Mouse (Mus musculus) lung, postnatal 0 days (tissue): ENCODE results near the gene Rph3a. TPM values are rescaled to one million over a fixed set of nuclear protein-coding genes. Genes with fewer than 3 reads are reported as not detected.
"Not testable (repeated sequence)": the region's sequence is repeated elsewhere in the genome, so short reads cannot be mapped to it uniquely, and the experiment has no call there.

ENCODE experiments used
- ATAC-seq: fragments of 200-750 bp; cut with Nextera tagmentation; 2 replicates; pipeline ENCODE4 v1.8.0; 2017; ENCODE audit warnings: moderate library complexity
- DNase-seq: peaks from one replicate; pipeline ENCODE4 v3.0.0-alpha.2; 2016; ENCODE audit warnings: low spot score
- H3K27ac ChIP-seq: fragments of 300-500 bp; sonication (generic); 2 replicates; pipeline ENCODE4 v1.5.1; 2014; ENCODE audit warnings: antibody characterized with exemption, mild to moderate bottlenecking, low read length, mixed read lengths
- H3K27me3 ChIP-seq: fragments of 300-500 bp; sonication (generic); replicated peaks from 2 replicates; pipeline ENCODE4 v1.6.1; 2014; ENCODE audit warnings: low read length, mixed read lengths; ENCODE audit not compliant: insufficient read depth
- H3K36me3 ChIP-seq: fragments of 300-500 bp; sonication (generic); 2 replicates; pipeline ENCODE4 v1.6.1; 2014; ENCODE audit warnings: low read length, mixed read lengths; ENCODE audit not compliant: insufficient read depth
- H3K4me1 ChIP-seq: fragments of 300-500 bp; sonication (generic); 2 replicates; pipeline ENCODE4 v1.6.1; 2014; ENCODE audit warnings: antibody characterized with exemption, low read depth, low read length, mixed read lengths; ENCODE audit not compliant: insufficient read depth
- H3K4me2 ChIP-seq: fragments of 300-500 bp; sonication (generic); replicated peaks from 2 replicates; pipeline ENCODE4 v1.6.1; 2014; ENCODE audit warnings: low read depth, mild to moderate bottlenecking, low read length, moderate library complexity, mixed read lengths
- H3K4me3 ChIP-seq: fragments of 300-500 bp; sonication (generic); 2 replicates; pipeline ENCODE4 v1.5.1; 2014; ENCODE audit warnings: low read depth, low read length
- H3K9ac ChIP-seq: fragments of 300-500 bp; sonication (generic); replicated peaks from 2 replicates; pipeline ENCODE4 v1.6.1; 2014; ENCODE audit warnings: low read depth, mild to moderate bottlenecking
- H3K9me3 ChIP-seq: fragments of 300-500 bp; sonication (generic); 2 replicates; pipeline ENCODE4 v1.6.1; 2016; ENCODE audit warnings: low read length, mixed read lengths
- CTCF ChIP-seq: IDR thresholded peaks from 2 replicates; pipeline ENCODE4 v1.5.1; 2016; ENCODE audit warnings: antibody characterized with exemption, mild to moderate bottlenecking
- EP300 ChIP-seq: IDR thresholded peaks from 2 replicates; pipeline ENCODE4 v1.6.1; 2016; ENCODE audit warnings: antibody characterized with exemption, mild to moderate bottlenecking, control low read depth
- WGBS: fragments of 180-500 bp; shearing (Covaris S2); extraction: QIAGEN DNeasy Blood & Tissue Kit; methylation state at CpG from one replicate; pipeline ENCODE4 v1.1.7; 2014; 5-methylcytosine and 5-hydroxymethylcytosine counted together
- polyA plus RNA-seq: library from polyadenylated mRNA; unstranded; fragments of >200 nt; fragmentation: Nextera tagmentation; extraction: Ambion mirVana; gene quantifications from 2 replicates; pipeline ENCODE4 v1.2.1, GENCODE M21; 2015

Rph3a gene
- polyA plus RNA-seq, 1 experiment from 2014 or later: not detected

- Histone ChIP-seq H3K9ac (no peak overlapping the region), H3K27ac (no peak overlapping the region), H3K36me3 (no peaks in the 10 kb centered on the region), H3K27me3 (no peaks in the 10 kb centered on the region), H3K4me2 (no peak overlapping the region), H3K4me1 (no peaks in the 10 kb centered on the region), H3K4me3 (no peak overlapping the region), H3K9me3 (no peaks in the 10 kb centered on the region)
- 15% methylated on average over 5 of the region's 5 CpGs for WGBS
- no peak for DNase-seq
- no peak for ATAC-seq
- TF ChIP-seq EP300 (no peak), CTCF (peak; percentile 62)
Measured at GRCm38 (mm10) chr5:120953974-120954373, 55.9 kb downstream of the Rph3a start.

DNA sequence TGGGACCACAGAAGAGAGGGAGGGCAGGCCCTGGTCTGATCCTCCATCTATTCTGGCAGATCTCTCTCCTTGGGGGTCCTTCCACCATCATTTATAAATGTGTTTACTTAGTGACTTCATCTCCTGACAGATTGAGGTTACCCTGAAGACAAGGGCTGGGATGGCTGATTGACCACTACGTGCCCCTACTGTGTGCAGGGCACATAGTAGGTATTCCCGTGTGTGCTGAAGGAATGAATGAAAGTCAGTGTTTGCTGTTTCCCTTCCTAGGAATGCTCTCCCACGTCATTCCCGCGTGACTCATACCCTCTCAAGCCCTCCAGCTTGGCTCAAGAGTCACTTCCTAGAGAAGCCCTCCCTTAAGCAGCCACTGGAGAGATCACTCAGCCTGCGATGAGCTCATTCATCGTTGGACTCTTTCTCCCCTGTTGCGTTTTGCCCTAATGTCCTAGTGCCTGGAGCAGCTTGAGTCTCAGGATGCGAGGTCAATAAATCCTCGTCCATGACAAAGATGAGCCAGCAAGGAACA, 57.6 kb downstream of the Rph3a start:
- WGBS: 44% methylated on average over 10 of the region's 10 CpGs
- H3K27ac ChIP-seq: no peak overlapping the region
- peak; percentile 8 for DNase-seq
- H3K4me1 ChIP-seq: no peaks in the 10 kb centered on the region
- H3K36me3 ChIP-seq: no peaks in the 10 kb centered on the region
- ATAC-seq: no peak
- TF ChIP-seq CTCF (no peak), EP300 (no peak)
- H3K27me3 ChIP-seq: no peaks in the 10 kb centered on the region
- H3K9ac ChIP-seq: no peak overlapping the region
- H3K4me3 ChIP-seq: no peak overlapping the region
- no peak overlapping the region for H3K4me2 ChIP-seq
- no peaks in the 10 kb centered on the region for H3K9me3 ChIP-seq

DNA sequence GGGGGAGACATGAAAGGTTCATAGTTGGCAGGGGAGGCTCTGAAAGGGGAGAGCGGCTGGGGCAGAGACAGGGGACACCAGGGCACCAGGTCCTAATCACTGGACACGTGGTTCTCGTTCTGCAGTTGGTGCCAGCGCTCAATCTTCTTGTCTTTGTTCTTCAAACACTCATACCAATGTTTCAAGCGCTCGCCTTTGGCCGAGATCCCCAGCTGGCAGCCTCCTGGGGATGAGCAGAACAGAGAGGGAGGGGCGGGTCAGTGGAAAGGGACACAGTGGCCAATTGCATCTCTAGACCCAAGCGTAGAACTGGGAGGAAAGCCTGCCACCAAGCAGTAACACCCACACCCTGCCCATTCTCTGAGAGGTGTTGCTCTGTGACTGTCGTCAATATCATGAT, 67.8 kb downstream of the Rph3a start:
- Histone ChIP-seq H3K4me1 (no peaks in the 10 kb centered on the region), H3K4me3 (no peak overlapping the region), H3K9me3 (no peaks in the 10 kb centered on the region), H3K36me3 (no peaks in the 10 kb centered on the region), H3K4me2 (no peak overlapping the region), H3K27me3 (no peaks in the 10 kb centered on the region), H3K9ac (no peak overlapping the region), H3K27ac (no peak overlapping the region)
- WGBS: 54% methylated on average over 10 of the region's 10 CpGs
- DNase-seq (no peak), ATAC-seq (no peak)
- TF ChIP-seq CTCF: no peak
- no peak for TF ChIP-seq EP300

- Histone ChIP-seq H3K36me3 (no peaks in the 10 kb centered on the region), H3K9me3 (no peaks in the 10 kb centered on the region), H3K4me2 (no peak overlapping the region), H3K4me1 (no peaks in the 10 kb centered on the region), H3K27ac (no peak overlapping the region), H3K4me3 (no peak overlapping the region), H3K9ac (no peak overlapping the region), H3K27me3 (no peaks in the 10 kb centered on the region)
- no peak for TF ChIP-seq CTCF
- TF ChIP-seq EP300: no peak
- 35% methylated on average over 8 of the region's 8 CpGs for WGBS
- DNase-seq (no peak), ATAC-seq (no peak)
Measured at GRCm38 (mm10) chr5:120938586-120938985, 71.3 kb downstream of the Rph3a start.

GRCm38 (mm10) chr5:120937841-120938240, 72.1 kb downstream of the Rph3a start:
- H3K9me3 ChIP-seq: no peaks in the 10 kb centered on the region
- no peak overlapping the region for H3K9ac ChIP-seq
- H3K4me1 ChIP-seq: no peaks in the 10 kb centered on the region
- 66% methylated on average over 4 of the region's 4 CpGs for WGBS
- DNase-seq (no peak), ATAC-seq (no peak)
- no peak overlapping the region for H3K4me3 ChIP-seq
- no peak overlapping the region for H3K27ac ChIP-seq
- no peak overlapping the region for H3K4me2 ChIP-seq
- no peaks in the 10 kb centered on the region for H3K27me3 ChIP-seq
- TF ChIP-seq EP300: no peak
- no peak for TF ChIP-seq CTCF
- H3K36me3 ChIP-seq: no peaks in the 10 kb centered on the region

DNA sequence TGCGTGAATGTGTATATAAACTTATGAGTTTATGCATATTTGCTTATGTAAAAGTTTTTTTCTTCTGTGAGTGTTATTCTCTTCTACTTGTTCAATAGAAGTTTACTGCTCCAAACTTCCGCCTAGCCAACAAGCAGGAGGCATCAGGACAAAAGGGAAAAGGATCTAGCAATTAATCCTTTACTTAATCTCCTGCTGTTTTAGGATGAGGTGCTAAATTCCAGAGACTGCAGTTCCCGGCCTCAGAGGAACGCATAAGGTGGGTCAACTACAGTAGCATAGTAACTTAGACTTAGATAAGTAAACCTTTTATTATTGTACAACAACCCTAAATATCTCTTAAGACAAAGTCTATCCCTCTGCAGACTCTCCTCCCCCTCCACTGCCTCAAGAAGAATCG, 75.9 kb downstream of the Rph3a start:
- ATAC-seq: no peak
- H3K4me3 ChIP-seq: no peak overlapping the region
- no peak overlapping the region for H3K27ac ChIP-seq
- no peaks in the 10 kb centered on the region for H3K4me1 ChIP-seq
- no peaks in the 10 kb centered on the region for H3K27me3 ChIP-seq
- no peak for DNase-seq
- H3K9ac ChIP-seq: no peak overlapping the region
- H3K36me3 ChIP-seq: no peaks in the 10 kb centered on the region
- no peaks in the 10 kb centered on the region for H3K9me3 ChIP-seq
- TF ChIP-seq CTCF (no peak), EP300 (no peak)
- 23% methylated on average over 5 of the region's 5 CpGs for WGBS
- no peak overlapping the region for H3K4me2 ChIP-seq

GRCm38 (mm10) chr5:120927036-120927435, 82.9 kb downstream of the Rph3a start:
- no peaks in the 10 kb centered on the region for H3K4me1 ChIP-seq
- H3K27ac ChIP-seq: no peak overlapping the region
- ATAC-seq (no peak), DNase-seq (no peak)
- H3K9ac ChIP-seq: no peak overlapping the region
- H3K9me3 ChIP-seq: no peaks in the 10 kb centered on the region
- H3K27me3 ChIP-seq: no peaks in the 10 kb centered on the region
- no peaks in the 10 kb centered on the region for H3K36me3 ChIP-seq
- H3K4me3 ChIP-seq: no peak overlapping the region
- TF ChIP-seq EP300 (no peak), CTCF (peak; percentile 39)
- H3K4me2 ChIP-seq: no peak overlapping the region
- 0% methylated on average over 1 of the region's 1 CpGs for WGBS

- not testable (repeated sequence) for H3K9ac ChIP-seq, H3K27me3 ChIP-seq, DNase-seq, H3K9me3 ChIP-seq, H3K4me2 ChIP-seq, H3K27ac ChIP-seq, ATAC-seq, H3K4me3 ChIP-seq, H3K36me3 ChIP-seq, H3K4me1 ChIP-seq
- WGBS: 56% methylated on average over 2 of the region's 2 CpGs
Measured at GRCm38 (mm10) chr5:120926311-120926710, 83.6 kb downstream of the Rph3a start.

DNA sequence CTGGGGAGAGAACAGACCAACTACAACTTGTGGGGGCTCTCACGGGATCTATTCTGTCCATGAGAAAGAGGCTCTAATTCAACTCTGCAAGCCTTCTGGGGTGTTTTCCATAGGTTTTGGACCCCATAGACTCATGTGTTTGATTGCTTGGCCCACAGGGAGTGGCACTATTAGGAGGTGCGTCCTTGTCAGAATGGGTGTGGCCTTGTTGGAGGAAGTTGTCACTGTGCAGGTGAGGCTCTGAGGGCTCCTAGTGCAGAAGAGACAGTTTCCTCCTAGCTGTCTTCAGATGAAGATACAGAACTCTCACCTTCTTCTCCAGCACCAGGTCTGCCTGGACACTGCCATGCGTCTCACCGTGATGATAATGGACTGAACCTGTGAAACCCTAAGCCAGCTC, 85.4 kb downstream of the Rph3a start:
- H3K4me1 ChIP-seq, ATAC-seq, H3K36me3 ChIP-seq, H3K9ac ChIP-seq, H3K27ac ChIP-seq, H3K4me3 ChIP-seq, H3K9me3 ChIP-seq, H3K4me2 ChIP-seq, DNase-seq, H3K27me3 ChIP-seq: not testable (repeated sequence)
- 71% methylated on average over 4 of the region's 4 CpGs for WGBS
